Comparison of ENCODE assay signal across 10 mouse cellular contexts in genomic region chr15:9155325-9155724, GRCm38 (mm10). TPM values are rescaled to one million over a fixed set of nuclear protein-coding genes. Genes with fewer than 3 reads are reported as not detected.
DNase-seq lines count a peak whose midpoint lies in the region; ATAC-seq and TF ChIP-seq lines count a peak whose summit lies in the region.
"Had no signal": no experiment of that assay in that cellular context is flagged by ENCODE, and none has a peak within 500 bp of the region (broad histone marks: within the 10 kb centered on the region; RNA-seq: fewer than 3 reads in every experiment).

Gene Skp2, minus strand, starts transcription at chr15:9155425.

- ATAC-seq in kidney, embryonic 14.5 days (ENCODE audit: low FRiP score, low TSS enrichment): no peak
- ATAC-seq in hematopoietic stem cell, adult 5-6 weeks (replicated peaks in 1 of 2; ENCODE audit: insufficient read depth in 1 of 2, low FRiP score in 2 of 2, low TSS enrichment in 1 of 2, low read depth in 1 of 2, poor library complexity in 2 of 2, severe bottlenecking in 2 of 2): no peak
- ATAC-seq in megakaryocyte progenitor cell, adult 5-6 weeks (replicated peaks; ENCODE audit: poor library complexity): no peak
- ATAC-seq: lung, postnatal 0 days had no signal

- H3K4me2 ChIP-seq in kidney, embryonic 14.5 days (replicated peaks; ENCODE audit: low read depth, low read length): no peak within 1 kb of the TSS

- no peaks in the 10 kb centered on the region for H3K4me1 ChIP-seq in kidney, embryonic 14.5 days (ENCODE audit: control insufficient read depth, insufficient read depth, low read length)
- 0 out of 2 replicates have a peak, but pooled peaks cover 2% of the 10 kb centered on the region for H3K4me1 ChIP-seq in bone marrow macrophage, adult 2 months (ENCODE audit: control insufficient read depth, insufficient read depth, low read length)

- H3K36me3 ChIP-seq in kidney, embryonic 14.5 days (ENCODE audit: control insufficient read depth, insufficient read depth, low read length): peaks cover 26% of the 10 kb centered on the region

- no peak for TF ChIP-seq POLR2A in bone marrow macrophage, adult 2 months (IDR thresholded peaks at IDR 0.05; ENCODE audit: borderline replicate concordance, low read depth, low read length)

- TF ChIP-seq CTCF in bone marrow macrophage, adult 2 months (IDR thresholded peaks at IDR 0.05; ENCODE audit: low read depth, low read length): no peak

- no peak within 1 kb of the TSS for H3K9ac ChIP-seq in kidney, embryonic 14.5 days (ENCODE audit: low read depth, low read length)

- no peak within 1 kb of the TSS for H3K4me3 ChIP-seq in kidney, embryonic 14.5 days (ENCODE audit: low read length)
- no peak within 1 kb of the TSS for H3K4me3 ChIP-seq in bone marrow macrophage, adult 2 months (ENCODE audit: insufficient read depth, low read length)

- no peak within 1 kb of the TSS for H3K27ac ChIP-seq in kidney, embryonic 14.5 days (ENCODE audit: low read depth, low read length)
- H3K27ac ChIP-seq in bone marrow macrophage, adult 2 months (ENCODE audit: insufficient read depth, low read depth, low read length): no peak within 1 kb of the TSS

- H3K9me3 ChIP-seq in kidney, embryonic 14.5 days (ENCODE audit: control insufficient read depth, low read length): no peaks in the 10 kb centered on the region

- no peaks in the 10 kb centered on the region for H3K27me3 ChIP-seq in kidney, embryonic 14.5 days (ENCODE audit: control insufficient read depth, insufficient read depth, low read length)

- no peak for DNase-seq in kidney, postnatal 25 days
- DNase-seq in cerebellum, adult 18-20 months: no peak
- DNase-seq in layer of hippocampus, adult 8-10 months (ENCODE audit: low spot score in 2 of 2): no peak
- DNase-seq in embryo, embryonic 10 days (ENCODE audit: low spot score): no peak
- DNase-seq: heart, adult 11 months had no signal

RNA-seq across cellular contexts. Expression of gene Skp2, which starts in this region (rescaled TPM):
- 73.2 and 104 TPM in 2 replicates for polyA plus RNA-seq in kidney, embryonic 14.5 days (2014; fragmentation: Nextera tagmentation; extraction: Ambion mirVana)
- polyA plus RNA-seq in bone marrow macrophage, adult 2 months (2012; ENCODE audit: insufficient read depth, insufficient read length, missing spikeins): 14.2 and 14.4 TPM in 2 replicates
- 12.6 and 13.1 TPM in 2 replicates for total RNA-seq in hematopoietic stem cell, adult 5-6 weeks (2017)
- total RNA-seq in megakaryocyte progenitor cell, adult 5-6 weeks (2015): 21.6 and 24.4 TPM in 2 replicates
- 23.1 and 23.3 TPM in 2 replicates for total RNA-seq in megakaryocyte progenitor cell, adult 5-6 weeks (2017)
- total RNA-seq in layer of hippocampus, adult 8-10 months (2022): 1 to 10 TPM; 5.3 to 6.7 (median 5.9) TPM
